9 mouse cellular contexts compared by ENCODE assay signal in the genomic region with DNA sequence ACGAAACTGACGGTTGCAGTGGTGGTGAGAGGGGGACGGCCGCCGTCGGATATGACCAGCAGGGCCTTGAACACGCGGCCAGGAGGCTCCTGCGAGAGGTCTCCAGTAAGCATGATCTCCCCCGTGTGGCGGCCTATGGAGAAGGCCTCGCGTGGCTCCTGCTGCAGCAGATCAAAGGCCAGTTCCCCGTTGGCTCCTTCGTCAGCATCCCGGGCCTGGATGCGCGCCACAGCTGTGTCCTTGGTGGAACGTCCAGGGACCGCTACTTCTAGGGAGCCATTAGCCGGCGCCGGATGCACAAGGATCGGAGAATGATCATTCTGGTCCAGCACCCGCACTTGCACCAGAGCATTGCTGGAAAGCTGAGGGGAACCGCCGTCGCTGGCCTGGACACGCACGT. TPM values are rescaled to one million over a fixed set of nuclear protein-coding genes. Genes with fewer than 3 reads are reported as not detected.
DNase-seq lines count a peak whose midpoint lies in the region; ATAC-seq and TF ChIP-seq lines count a peak whose summit lies in the region.
"Had no signal": no experiment of that assay in that cellular context is flagged by ENCODE, and none has a peak within 500 bp of the region (broad histone marks: within the 10 kb centered on the region; RNA-seq: fewer than 3 reads in every experiment).

No protein-coding gene starts in this region.

- H3K4me1 ChIP-seq in thymus, adult 2 months (replicated peaks; ENCODE audit: control insufficient read depth, insufficient read depth, low read length): 0 out of 2 replicates have a peak, but pooled peaks cover 6% of the 10 kb centered on the region
- H3K4me1 ChIP-seq in hindbrain, embryonic 14.5 days (replicated peaks; ENCODE audit: control insufficient read depth, insufficient read depth, low read length): peaks cover 24% of the 10 kb centered on the region
- H3K4me1 ChIP-seq in midbrain, embryonic 10.5 days: peaks cover 80% of the 10 kb centered on the region

- TF ChIP-seq POLR2A in thymus, adult 2 months (IDR thresholded peaks at IDR 0.05; ENCODE audit: control insufficient read depth, extremely low read depth, insufficient read depth, low read length, poor library complexity): no peak

- H3K36me3 ChIP-seq in thymus, adult 2 months (ENCODE audit: control insufficient read depth, insufficient read depth, low read length): no peaks in the 10 kb centered on the region
- 0 out of 2 replicates have a peak, but pooled peaks cover 7% of the 10 kb centered on the region for H3K36me3 ChIP-seq in hindbrain, embryonic 14.5 days (replicated peaks; ENCODE audit: control insufficient read depth, insufficient read depth)
- peaks cover 55% of the 10 kb centered on the region for H3K36me3 ChIP-seq in midbrain, embryonic 10.5 days

- peak; percentile 13 for DNase-seq in gastrocnemius, postnatal 10 days
- no peak for DNase-seq in gastrocnemius, adult 18-20 months (ENCODE audit: low spot score)
- DNase-seq in thymus, adult 2 months: peak; percentile 1
- DNase-seq in thymus, postnatal 0 days (ENCODE audit: low spot score): no peak
- DNase-seq in hindbrain, embryonic 14.5 days (ENCODE audit: low spot score): no peak
- DNase-seq in midbrain, embryonic 10.5 days (ENCODE audit: low spot score): peak; percentile 74

- H3K9me3 ChIP-seq in hindbrain, embryonic 14.5 days (ENCODE audit: control insufficient read depth, low read length): no peaks in the 10 kb centered on the region
- no peaks in the 10 kb centered on the region for H3K9me3 ChIP-seq in midbrain, embryonic 10.5 days (replicated peaks)

- peaks cover 17% of the 10 kb centered on the region; the same call in 1 of the 2 replicates for H3K27me3 ChIP-seq in thymus, adult 2 months (ENCODE audit: control insufficient read depth, insufficient read depth, low read length)
- peaks cover 24% of the 10 kb centered on the region; the same call in 1 of the 2 replicates for H3K27me3 ChIP-seq in hindbrain, embryonic 14.5 days (ENCODE audit: control insufficient read depth, insufficient read depth, low read length)
- H3K27me3 ChIP-seq in midbrain, embryonic 10.5 days (ENCODE audit: low read depth, poor library complexity, severe bottlenecking): peaks cover 80% of the 10 kb centered on the region

- no peak overlapping the region for H3K27ac ChIP-seq in thymus, adult 2 months (ENCODE audit: control insufficient read depth, insufficient read depth, low read length)
- peak overlapping the region; percentile 92; the same call in 1 of the 2 replicates for H3K27ac ChIP-seq in hindbrain, embryonic 14.5 days
- H3K27ac ChIP-seq in midbrain, embryonic 10.5 days (replicated peaks): peak overlapping the region; percentile 90

- H3K4me2 ChIP-seq in hindbrain, embryonic 14.5 days (replicated peaks): peak overlapping the region; percentile 85

- 16% methylated on average over 30 of the region's 30 CpGs for WGBS in thymus, adult 2 months
- 3% methylated on average over 30 of the region's 30 CpGs for WGBS in hindbrain, embryonic 14.5 days
- 4% methylated on average over 30 of the region's 30 CpGs for WGBS in midbrain, embryonic 10.5 days

- no peak for ATAC-seq in hindbrain, embryonic 14.5 days (ENCODE audit: low FRiP score)
- ATAC-seq in erythroblast, adult 5-6 weeks (replicated peaks; ENCODE audit: low FRiP score, poor library complexity, severe bottlenecking): no peak
- ATAC-seq in activated CD4-positive, CD25-positive, alpha-beta regulatory T cell, adult 4 months: no peak

- peak overlapping the region; percentile 74 for H3K9ac ChIP-seq in hindbrain, embryonic 14.5 days

- no peak for TF ChIP-seq CTCF in thymus, adult 2 months (IDR thresholded peaks at IDR 0.05; ENCODE audit: borderline replicate concordance, control insufficient read depth, extremely low read depth, insufficient read depth, low read length, poor library complexity)

- H3K4me3 ChIP-seq in thymus, adult 2 months (ENCODE audit: control insufficient read depth, insufficient read depth, low read length): no peak overlapping the region
- peak overlapping the region; percentile 44 for H3K4me3 ChIP-seq in hindbrain, embryonic 14.5 days (replicated peaks; ENCODE audit: low read length)
- H3K4me3 ChIP-seq in midbrain, embryonic 10.5 days: peak overlapping the region; percentile 72
- H3K4me3 ChIP-seq: erythroblast, embryonic 14.5 days had no signal

RNA-seq across cellular contexts. Expression of a gene that starts 2.1 kb away (rescaled TPM):
- total RNA-seq in gastrocnemius, postnatal 10 days (2021): under 1 TPM in 1 of 2 experiments, not detected in 1; 0.18 TPM
- total RNA-seq in gastrocnemius, adult 18-20 months (2021): not detected
- polyA plus RNA-seq in thymus, adult 2 months (2012; rRNA removed): 0.38 and 0.39 TPM in 2 replicates
- 0.23 and 0.28 TPM in 2 replicates for polyA plus RNA-seq in thymus, postnatal 0 days (2015; fragmentation: Nextera tagmentation; extraction: Ambion mirVana)
- polyA plus RNA-seq in hindbrain, embryonic 14.5 days (2014; fragmentation: Nextera tagmentation; extraction: Ambion mirVana): 40.5 and 52.0 TPM in 2 replicates
- polyA plus RNA-seq in midbrain, embryonic 10.5 days (2016; fragmentation: Nextera tagmentation; extraction: Ambion mirVana): 56.0 and 57.5 TPM in 2 replicates
- not detected in 2 replicates for total RNA-seq in erythroblast, adult 5-6 weeks (2015; ENCODE audit: low replicate concordance)
- not detected in 2 replicates for total RNA-seq in erythroblast, adult 5-6 weeks (2017; ENCODE audit: low replicate concordance)
- polyA plus RNA-seq in activated CD4-positive, CD25-positive, alpha-beta regulatory T cell, adult 4 months (2017; shearing (Covaris generic)): not detected
- polyA plus RNA-seq: erythroblast, embryonic 14.5 days had no signal

Comparison
In these comparisons a context has a peak if more than half of its experiments do, and no peak if none do; other contexts are left out.
1. DNase-seq: peak in gastrocnemius, postnatal 10 days (single experiment), thymus, adult 2 months (single experiment) and midbrain, embryonic 10.5 days (single experiment); none in gastrocnemius, adult 18-20 months (single experiment), thymus, postnatal 0 days (single experiment) and hindbrain, embryonic 14.5 days (single experiment).
2. RNA of a gene that starts 2.1 kb away (polyA plus RNA-seq): 56.0 to 57.5 TPM in midbrain, embryonic 10.5 days and 40.5 to 52.0 TPM in hindbrain, embryonic 14.5 days; 0.38 to 0.39 TPM in thymus, adult 2 months, 0.23 to 0.28 TPM in thymus, postnatal 0 days and not detected in activated CD4-positive, CD25-positive, alpha-beta regulatory T cell, adult 4 months; every median in the first group is over 10 times any median in the second.